Mouse (Mus musculus) gastrocnemius, postnatal 10 days (tissue): Measurements from ENCODE around the gene Olfr487. TPM values are rescaled to one million over a fixed set of nuclear protein-coding genes. Genes with fewer than 3 reads are reported as not detected.
"Not testable (repeated sequence)": the region's sequence is repeated elsewhere in the genome, so short reads cannot be mapped to it uniquely, and the experiment has no call there.

Experiments
- DNase-seq: peaks from one replicate; pipeline ENCODE4 v3.0.0; 2021; ENCODE audit warnings: mixed read lengths
- long read RNA-seq, 2 experiments: library from polyadenylated mRNA; stranded (forward); transcript quantifications; one replicate each; pipeline ENCODE4 v2.0.0; 2021
- total RNA-seq, 2 experiments: library from RNA; stranded (reverse); gene quantifications; 2 replicates each; pipeline ENCODE4 v1.2.3; 2021

The Olfr487 gene
- total RNA-seq = not detected
- long read RNA-seq, experiment 1 = 0 reads
- long read RNA-seq, experiment 2 = 0 reads

DNA sequence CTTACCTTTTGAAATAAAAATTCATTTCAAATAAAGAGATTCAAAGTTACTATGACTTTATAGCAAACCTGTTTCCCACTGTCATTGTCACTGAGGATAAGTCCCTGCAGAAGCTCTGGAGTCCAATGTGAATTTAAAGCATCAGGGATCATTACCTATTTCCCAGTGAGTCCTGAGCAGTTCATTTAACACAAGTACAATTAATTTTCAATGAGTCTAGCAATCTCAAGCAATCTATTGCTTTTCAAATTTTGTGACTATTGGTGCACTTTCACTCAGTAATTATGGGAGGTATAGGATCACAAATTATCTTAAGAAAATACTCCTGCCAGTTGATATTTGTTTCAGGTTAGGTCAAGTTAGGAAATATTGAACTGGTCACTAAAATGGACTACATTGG, at the start of gene Olfr487:
Olfr487 (minus strand) TSS at position 101 of the 400 bp plus-strand sequence.
- not testable (repeated sequence) for DNase-seq

DNA sequence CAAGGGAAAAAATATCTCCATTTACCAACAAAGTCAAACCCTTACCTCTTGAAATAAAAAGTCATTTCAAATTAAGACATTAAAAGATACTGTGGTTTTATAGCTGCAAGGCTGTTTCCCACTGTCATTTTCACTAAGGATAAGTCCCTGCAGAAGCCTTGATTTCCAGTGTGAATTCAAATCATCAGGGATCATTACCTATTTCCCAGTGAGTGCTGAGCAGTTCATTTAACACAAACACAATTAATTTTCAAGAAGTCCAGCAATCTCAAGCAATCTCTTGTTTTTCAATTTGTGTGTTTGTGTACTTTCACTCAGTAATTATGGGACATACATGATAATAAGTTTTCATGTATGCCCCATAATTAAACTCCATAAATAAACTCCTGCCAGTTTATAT, 43.8 kb upstream of the Olfr487 start, which contains the start of gene Olfr488:
Olfr488 (minus strand) TSS at position 101 of the 400 bp plus-strand sequence.
- DNase-seq = no peak

- DNase-seq = no peak
Observed at GRCm38 (mm10) chr7:108233551-108233950, 19.1 kb upstream of the Olfr487 start.

GRCm38 (mm10) chr7:108196938-108197337, 17.5 kb downstream of the Olfr487 start:
- no peak for DNase-seq

- DNase-seq = not testable (repeated sequence)
Observed at GRCm38 (mm10) chr7:108196337-108196736, 18.1 kb downstream of the Olfr487 start.

- DNase-seq = not testable (repeated sequence)
Observed at GRCm38 (mm10) chr7:108192714-108193113, 21.7 kb downstream of the Olfr487 start.

DNA sequence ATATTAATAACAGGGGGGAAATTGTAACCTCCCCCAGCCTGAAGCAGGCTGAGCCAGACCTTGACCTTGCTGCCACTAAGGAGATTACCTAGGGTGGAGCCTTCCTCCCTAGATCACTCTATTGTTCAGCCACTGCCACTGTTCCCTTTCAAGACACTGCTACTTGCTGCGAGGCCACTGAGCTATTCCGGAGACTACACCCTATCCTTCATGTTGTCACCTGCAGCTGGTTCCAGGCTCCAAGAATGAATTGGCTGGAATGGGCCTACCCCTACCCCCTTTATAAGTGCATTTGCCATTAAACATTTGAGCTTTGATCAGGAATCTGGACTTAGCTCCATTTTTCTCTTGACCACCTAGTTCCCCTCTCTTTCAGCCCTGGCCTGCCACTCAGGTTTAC, 23.2 kb downstream of the Olfr487 start:
- DNase-seq = not testable (repeated sequence)

- not testable (repeated sequence) for DNase-seq
Observed at GRCm38 (mm10) chr7:108185237-108185636, 29.2 kb downstream of the Olfr487 start.

DNA sequence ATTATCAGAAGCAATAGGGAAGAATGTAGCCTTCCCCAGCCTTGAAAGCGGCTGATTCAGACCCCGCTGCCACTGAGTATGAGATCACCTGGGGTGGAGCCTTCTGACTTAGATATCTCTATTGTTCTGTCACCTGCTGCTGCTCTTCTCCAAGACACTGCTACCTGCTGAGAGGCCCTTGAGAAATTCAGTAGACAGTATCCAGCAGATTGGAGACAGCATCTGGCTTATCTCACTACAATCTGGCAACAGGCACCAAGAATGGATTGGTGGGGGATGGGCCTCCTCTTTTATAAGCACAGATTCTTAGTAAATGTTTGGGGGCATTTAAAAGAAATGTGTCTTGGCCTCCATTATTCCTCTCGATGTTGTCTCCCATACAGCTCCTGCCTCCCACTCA, 30.0 kb downstream of the Olfr487 start:
- not testable (repeated sequence) for DNase-seq

DNA sequence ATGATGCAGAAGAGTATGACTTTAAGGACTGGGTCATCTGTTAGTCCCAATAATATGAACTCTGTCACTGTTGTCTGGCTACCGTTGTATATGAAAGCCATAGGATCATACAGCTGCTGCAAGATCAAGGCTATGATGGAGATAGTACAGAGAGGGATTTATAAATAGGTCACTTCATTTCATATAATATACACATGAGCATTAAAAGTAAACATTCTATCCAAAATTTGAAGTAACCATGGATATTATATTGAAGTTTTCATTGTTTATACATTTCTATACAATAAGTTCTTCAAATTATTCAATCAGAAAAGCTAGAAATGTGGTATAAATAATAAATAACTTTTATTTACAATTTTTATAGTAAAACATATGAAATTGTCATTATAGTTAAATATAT, 41.8 kb downstream of the Olfr487 start, which contains the start of gene Olfr486:
Olfr486 (minus strand) TSS at position 101 of the 400 bp plus-strand sequence.
- DNase-seq = not testable (repeated sequence)

DNA sequence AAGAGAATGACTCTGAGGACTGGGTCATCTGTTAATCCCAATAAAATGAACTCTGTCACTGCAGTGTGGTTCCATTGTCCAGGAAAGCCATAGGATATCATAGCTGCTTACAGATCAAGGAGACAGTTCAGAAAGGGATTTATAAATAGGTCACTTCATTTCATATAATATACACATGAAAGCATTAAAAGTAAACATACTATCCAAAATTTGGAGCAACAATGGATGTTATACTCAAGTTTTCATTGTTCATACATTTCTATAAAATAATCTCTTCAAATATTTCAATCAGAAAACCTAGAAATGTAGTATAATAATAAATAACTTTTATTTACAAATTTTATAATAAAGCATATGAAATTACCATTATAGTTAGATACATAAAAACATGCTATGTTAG, 54.7 kb downstream of the Olfr487 start, which contains the start of gene Olfr485:
Olfr485 (minus strand) TSS at position 101 of the 400 bp plus-strand sequence.
- no peak for DNase-seq

Other genes starting within 250 kb of the Olfr487 start
- not detected for gene Olfr476, start 249.8 kb downstream of the Olfr487 start, total RNA-seq
- not detected for gene Olfr477, start 227.9 kb downstream of the Olfr487 start, total RNA-seq
- gene Olfr478, start 180.6 kb downstream of the Olfr487 start, total RNA-seq = not detected
- gene Olfr479, start 163.9 kb downstream of the Olfr487 start, total RNA-seq = not detected
- gene Olfr480, start 147.3 kb downstream of the Olfr487 start, total RNA-seq = not detected
- not detected for gene Olfr481, start 134.8 kb downstream of the Olfr487 start, total RNA-seq
- gene Olfr482, start 117.0 kb downstream of the Olfr487 start, total RNA-seq = 1 to 10 TPM in 1 of 2 experiments, under 1 TPM in 1; 0.63 to 1.0 TPM
- gene Olfr483, start 113.8 kb downstream of the Olfr487 start, total RNA-seq = not detected
- gene Olfr484, start 87.2 kb downstream of the Olfr487 start, total RNA-seq = not detected
- not detected for gene Olfr485, start 54.8 kb downstream of the Olfr487 start, total RNA-seq
- gene Olfr486, start 41.9 kb downstream of the Olfr487 start, total RNA-seq = not detected
- gene Olfr488, start 43.7 kb upstream of the Olfr487 start, total RNA-seq = not detected
- not detected for gene Olfr490, start 74.3 kb upstream of the Olfr487 start, total RNA-seq
- gene Olfr491, start 98.8 kb upstream of the Olfr487 start, total RNA-seq = not detected
- not detected for gene Olfr492, start 109.0 kb upstream of the Olfr487 start, total RNA-seq
- not detected for gene Olfr493, start 132.3 kb upstream of the Olfr487 start, total RNA-seq
- gene Olfr494, start 150.7 kb upstream of the Olfr487 start, total RNA-seq = not detected
- gene Olfr495, start 178.5 kb upstream of the Olfr487 start, total RNA-seq = not detected
- not detected for gene Olfr497, start 205.8 kb upstream of the Olfr487 start, total RNA-seq